Mouse (Mus musculus): Measurements from ENCODE around the gene Pa2g4. TPM values are rescaled to one million over a fixed set of nuclear protein-coding genes. Genes with fewer than 3 reads are reported as not detected.

Gene Pa2g4
- polyA plus RNA-seq (2015; fragmentation: Nextera tagmentation; extraction: Ambion mirVana): 61.0 and 89.3 TPM in 2 replicates

DNA sequence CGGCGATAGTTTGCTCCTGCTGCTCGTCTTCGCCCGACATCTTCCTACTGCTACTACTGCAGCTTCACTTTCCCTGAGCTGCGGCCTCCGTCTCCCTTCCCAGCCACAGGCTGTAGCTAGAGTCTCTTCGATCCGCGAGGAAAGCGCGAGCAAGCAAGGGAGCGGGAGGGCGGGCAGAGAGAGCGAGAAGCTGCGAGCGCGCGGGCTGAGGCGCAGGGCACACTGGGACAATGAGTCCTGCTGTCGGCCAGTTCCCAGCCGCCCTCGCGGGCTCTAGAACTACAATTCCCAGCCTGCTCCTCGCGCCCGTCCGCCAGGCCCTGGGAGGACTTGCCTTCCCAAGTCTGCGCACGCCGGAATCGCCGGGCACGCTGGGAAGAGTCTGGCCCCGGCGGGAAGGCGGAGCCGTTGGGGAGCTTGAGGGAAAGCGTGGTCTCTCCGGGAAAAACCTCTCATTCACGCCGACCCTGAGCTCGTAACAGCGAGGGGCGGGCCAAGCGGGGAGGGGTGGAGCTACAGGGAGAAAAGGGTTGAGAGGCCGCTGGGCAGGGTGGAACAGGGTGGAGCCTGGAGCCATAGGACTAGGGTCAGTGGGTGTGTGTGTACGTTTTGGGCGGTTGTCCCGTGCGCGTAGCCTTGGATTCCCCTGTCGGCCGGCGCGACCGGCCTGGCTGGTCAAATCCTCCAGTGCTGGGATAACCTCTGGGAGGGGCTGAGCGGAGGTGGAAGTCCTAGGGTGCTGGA, at the start of gene Pa2g4:
Gene Pa2g4 (minus strand): TSS at position 200 of the 744 bp plus-strand sequence.

DNA sequence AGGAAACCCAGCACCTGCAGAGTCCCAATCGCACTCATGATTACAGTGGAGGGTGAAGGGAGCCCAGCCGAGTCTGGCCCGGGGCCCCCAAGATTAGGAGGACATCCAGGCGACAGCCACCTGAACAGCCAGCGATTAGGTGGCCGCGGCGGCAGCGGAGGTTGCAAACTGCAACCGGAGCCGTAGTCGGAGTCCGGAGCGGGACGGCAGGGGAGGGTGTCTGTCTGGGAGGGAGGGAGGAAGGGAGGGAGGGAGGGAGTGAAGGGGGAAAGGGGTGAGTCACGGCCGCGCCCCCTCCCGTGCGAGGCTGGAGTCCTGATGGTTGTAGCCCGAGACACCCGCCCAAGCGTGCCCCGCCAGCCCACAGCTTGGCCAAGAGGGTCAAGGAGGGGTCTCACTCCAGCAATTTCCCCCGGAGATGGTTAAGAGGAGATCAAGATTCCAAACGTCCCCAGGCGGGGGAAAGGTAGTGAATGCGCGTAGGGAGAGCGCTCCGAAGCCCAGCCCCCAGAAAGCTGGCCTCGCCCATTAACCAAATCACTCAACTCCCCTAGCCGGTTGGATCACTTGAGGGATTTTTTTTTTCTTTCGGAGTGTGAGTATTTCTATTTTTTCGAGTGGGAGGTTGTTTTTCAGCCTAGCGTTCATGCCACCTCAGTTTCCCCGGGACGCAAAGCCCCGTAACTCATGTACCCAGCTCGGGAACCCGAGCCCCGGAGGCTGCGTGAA, 23.8 kb upstream of the Pa2g4 start, which contains the start of gene Erbb3:
Gene Erbb3 (minus strand): TSS at position 189 of the 729 bp plus-strand sequence.

DNA sequence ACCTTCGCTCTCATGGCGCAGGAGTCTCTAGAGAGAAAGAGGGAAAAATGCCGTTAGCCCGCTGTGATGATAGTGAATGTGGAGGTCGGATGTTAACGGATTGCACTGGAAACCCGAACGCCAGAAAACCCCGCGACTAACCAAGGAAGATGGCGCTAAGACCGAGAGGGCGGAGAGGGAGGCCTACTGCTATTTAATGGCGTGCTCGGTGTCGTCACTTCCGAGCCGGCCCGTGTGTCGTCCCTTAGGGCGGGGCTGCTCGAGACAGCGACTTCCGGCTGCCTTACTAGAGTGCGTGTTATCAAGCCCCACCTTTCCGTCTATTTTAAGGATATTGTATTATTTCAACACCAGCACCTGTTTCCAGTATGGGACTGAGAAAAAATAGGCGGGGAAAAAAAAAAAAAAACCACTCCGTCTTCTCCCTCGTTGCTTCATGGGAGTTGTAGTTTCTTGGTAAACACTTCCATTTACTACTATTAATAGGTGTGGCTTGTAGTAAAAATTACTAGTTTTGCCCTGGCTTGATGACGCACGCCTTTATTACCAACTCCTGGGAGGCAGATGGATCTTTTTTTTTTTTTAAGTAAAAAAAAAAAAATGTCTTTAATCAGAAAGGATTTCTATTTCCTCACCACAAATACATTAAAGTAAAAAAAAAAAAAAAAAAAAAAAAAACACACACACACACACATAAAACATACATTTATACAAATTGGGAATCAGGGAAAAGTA, 16.7 kb downstream of the Pa2g4 start, which contains the start of gene Rpl41:
Gene Rpl41 (minus strand): TSS at position 359 of the 735 bp plus-strand sequence.

DNA sequence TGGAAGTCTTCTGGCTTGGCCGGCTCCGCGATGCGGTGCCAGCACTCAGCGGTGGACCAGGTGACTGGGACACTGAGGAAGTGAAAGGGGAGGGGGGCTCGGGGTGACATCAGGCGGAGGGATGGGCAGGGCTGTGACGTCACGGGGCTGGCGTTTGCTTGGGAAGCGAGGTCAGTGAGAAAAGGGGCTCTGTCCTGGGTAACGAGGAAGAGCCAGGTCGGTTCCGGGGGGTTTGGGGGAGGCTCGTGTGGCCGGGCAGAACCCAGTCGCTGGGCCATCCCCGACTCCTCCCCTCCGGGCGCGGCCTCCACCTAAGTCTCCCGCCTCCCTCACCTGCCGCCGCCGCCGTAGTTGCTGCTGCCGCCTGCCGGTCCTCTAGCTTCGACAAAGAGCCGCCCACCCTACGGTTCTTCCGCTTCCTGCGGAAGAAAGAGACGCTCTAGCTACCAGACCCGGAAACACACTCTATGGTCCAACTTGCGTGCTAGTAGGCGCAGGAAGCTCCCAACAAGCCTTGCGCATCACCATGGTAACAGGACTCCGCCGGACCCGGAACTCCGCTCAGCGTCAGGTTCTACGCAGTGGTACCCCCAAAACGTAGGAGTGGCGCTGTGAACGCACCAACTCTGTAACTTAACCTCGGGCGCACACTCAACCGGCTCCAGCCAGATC, 18.3 kb downstream of the Pa2g4 start, which contains the start of gene Zc3h10:
Gene Zc3h10 (minus strand): TSS at position 414 of the 672 bp plus-strand sequence.

DNA sequence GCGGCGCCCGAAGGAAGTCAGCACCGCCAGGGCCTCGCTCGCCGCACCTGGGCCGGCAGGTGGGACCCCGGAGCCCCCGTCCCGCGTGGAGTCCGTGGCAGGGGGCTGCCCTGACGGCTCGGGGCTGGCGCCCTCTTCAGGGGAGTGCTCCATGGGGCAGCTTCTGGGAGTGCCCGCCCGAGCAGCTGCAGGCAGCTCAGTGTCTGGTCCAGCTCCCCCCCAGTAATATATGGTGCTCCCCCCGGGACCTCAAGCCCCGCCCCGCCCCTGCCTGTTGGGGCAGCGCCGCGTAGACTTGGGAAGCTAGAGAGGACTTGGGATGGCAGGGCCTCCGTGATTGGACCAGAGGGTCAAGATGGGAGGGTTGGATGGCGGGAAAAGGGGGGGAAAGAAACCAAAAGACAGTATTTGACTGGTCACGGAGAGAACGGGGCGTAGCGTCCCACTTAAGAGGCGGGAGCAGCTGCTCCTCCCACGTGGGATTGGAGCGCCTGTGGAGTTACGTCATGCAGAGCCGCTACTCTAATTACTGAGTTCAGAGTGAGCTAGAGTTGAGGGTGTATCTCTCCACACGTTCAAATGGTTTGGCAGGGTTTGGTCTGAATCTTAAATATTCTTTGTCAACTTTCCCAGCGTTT, 40.0 kb downstream of the Pa2g4 start, which contains the start of gene Esyt1:
Gene Esyt1 (minus strand): TSS at position 201 of the 638 bp plus-strand sequence.

Small RNA genes within 50 kb of the gene (microRNA-seq; reads per million reads assigned to microRNA genes)
- gene Gm47275 (ENCODE audit: borderline replicate concordance, insufficient number of aligned reads) (not detected), gene Mir6916 (ENCODE audit: borderline replicate concordance, insufficient number of aligned reads) (not detected), gene Mir6917 (ENCODE audit: borderline replicate concordance, insufficient number of aligned reads) (not detected)

Other genes with a start within 250 kb of the Pa2g4 start
- 400 and 428 TPM in 2 replicates for gene Cnpy2, start 243.5 kb downstream of the Pa2g4 start, polyA plus RNA-seq (2015; fragmentation: Nextera tagmentation; extraction: Ambion mirVana)
- gene Cs, start 228.3 kb downstream of the Pa2g4 start, polyA plus RNA-seq (2015; fragmentation: Nextera tagmentation; extraction: Ambion mirVana): 71.7 and 98.5 TPM in 2 replicates
- gene Coq10a, start 197.0 kb downstream of the Pa2g4 start, polyA plus RNA-seq (2015; fragmentation: Nextera tagmentation; extraction: Ambion mirVana): 18.7 and 34.1 TPM in 2 replicates
- 6.2 and 9.2 TPM in 2 replicates for gene Ankrd52, start 188.9 kb downstream of the Pa2g4 start, polyA plus RNA-seq (2015; fragmentation: Nextera tagmentation; extraction: Ambion mirVana)
- gene Slc39a5, start 164.8 kb downstream of the Pa2g4 start, polyA plus RNA-seq (2015; fragmentation: Nextera tagmentation; extraction: Ambion mirVana): 1.5 and 1.7 TPM in 2 replicates
- 66.1 and 77.6 TPM in 2 replicates for gene Nabp2, start 154.5 kb downstream of the Pa2g4 start, polyA plus RNA-seq (2015; fragmentation: Nextera tagmentation; extraction: Ambion mirVana)
- gene Rnf41, start 154.3 kb downstream of the Pa2g4 start, polyA plus RNA-seq (2015; fragmentation: Nextera tagmentation; extraction: Ambion mirVana): 28.0 and 29.6 TPM in 2 replicates
- gene Smarcc2, start 106.7 kb downstream of the Pa2g4 start, polyA plus RNA-seq (2015; fragmentation: Nextera tagmentation; extraction: Ambion mirVana): 49.6 and 55.3 TPM in 2 replicates
- gene Myl6, start 71.8 kb downstream of the Pa2g4 start, polyA plus RNA-seq (2015; fragmentation: Nextera tagmentation; extraction: Ambion mirVana): 1,391 and 2,048 TPM in 2 replicates
- 1.8 and 4.1 TPM in 2 replicates for gene Myl6b, start 67.3 kb downstream of the Pa2g4 start, polyA plus RNA-seq (2015; fragmentation: Nextera tagmentation; extraction: Ambion mirVana)
- gene Esyt1, start 40.1 kb downstream of the Pa2g4 start, polyA plus RNA-seq (2015; fragmentation: Nextera tagmentation; extraction: Ambion mirVana): 18.3 and 25.7 TPM in 2 replicates
- gene Zc3h10, start 18.2 kb downstream of the Pa2g4 start, polyA plus RNA-seq (2015; fragmentation: Nextera tagmentation; extraction: Ambion mirVana): 10.9 and 12.5 TPM in 2 replicates
- 3,668 and 6,742 TPM in 2 replicates for gene Rpl41, start 16.7 kb downstream of the Pa2g4 start, polyA plus RNA-seq (2015; fragmentation: Nextera tagmentation; extraction: Ambion mirVana)
- gene Erbb3, start 23.7 kb upstream of the Pa2g4 start, polyA plus RNA-seq (2015; fragmentation: Nextera tagmentation; extraction: Ambion mirVana): 2.7 and 4.1 TPM in 2 replicates
- 691 and 706 TPM in 2 replicates for gene Rps26, start 60.8 kb upstream of the Pa2g4 start, polyA plus RNA-seq (2015; fragmentation: Nextera tagmentation; extraction: Ambion mirVana)
- gene Ikzf4, start 80.0 kb upstream of the Pa2g4 start, polyA plus RNA-seq (2015; fragmentation: Nextera tagmentation; extraction: Ambion mirVana): 2.3 and 2.9 TPM in 2 replicates
- 13.4 and 18.0 TPM in 2 replicates for gene Suox, start 108.1 kb upstream of the Pa2g4 start, polyA plus RNA-seq (2015; fragmentation: Nextera tagmentation; extraction: Ambion mirVana)
- gene Rab5b, start 130.3 kb upstream of the Pa2g4 start, polyA plus RNA-seq (2015; fragmentation: Nextera tagmentation; extraction: Ambion mirVana): 71.5 and 84.4 TPM in 2 replicates
- 1.2 and 1.6 TPM in 2 replicates for gene Pmel, start 138.2 kb upstream of the Pa2g4 start, polyA plus RNA-seq (2015; fragmentation: Nextera tagmentation; extraction: Ambion mirVana)
- 25.1 and 41.0 TPM in 2 replicates for gene Cdk2, start 139.0 kb upstream of the Pa2g4 start, polyA plus RNA-seq (2015; fragmentation: Nextera tagmentation; extraction: Ambion mirVana)
- 5.6 and 7.5 TPM in 2 replicates for gene Dgka, start 178.9 kb upstream of the Pa2g4 start, polyA plus RNA-seq (2015; fragmentation: Nextera tagmentation; extraction: Ambion mirVana)
- 27.0 and 29.1 TPM in 2 replicates for gene Pym1, start 181.9 kb upstream of the Pa2g4 start, polyA plus RNA-seq (2015; fragmentation: Nextera tagmentation; extraction: Ambion mirVana)
- gene Mmp19, start 224.9 kb upstream of the Pa2g4 start, polyA plus RNA-seq (2015; fragmentation: Nextera tagmentation; extraction: Ambion mirVana): 3.0 and 8.9 TPM in 2 replicates
- gene Dnajc14, start 238.1 kb upstream of the Pa2g4 start, polyA plus RNA-seq (2015; fragmentation: Nextera tagmentation; extraction: Ambion mirVana): 35.4 and 46.5 TPM in 2 replicates
- 16.8 and 17.0 TPM in 2 replicates for gene Tmem198b, start 238.4 kb upstream of the Pa2g4 start, polyA plus RNA-seq (2015; fragmentation: Nextera tagmentation; extraction: Ambion mirVana)